Mouse (Mus musculus) forebrain, postnatal 0 days (tissue): Measurements from ENCODE around the gene Ptpn7. TPM values are rescaled to one million over a fixed set of nuclear protein-coding genes. Genes with fewer than 3 reads are reported as not detected.

Experiments used
- ATAC-seq: fragments of 200-750 bp; cut with Nextera tagmentation; 2 replicates; pipeline ENCODE4 v1.8.0; 2017; ENCODE audit warnings: mild to moderate bottlenecking, moderate library complexity
- DNase-seq: peaks from one replicate; pipeline ENCODE4 v3.0.0-alpha.2; 2015
- H3K27ac ChIP-seq: fragments of 300-500 bp; sonication (generic); 2 replicates; pipeline ENCODE4 v1.5.1; 2014; ENCODE audit warnings: low read depth, mild to moderate bottlenecking, antibody characterized with exemption, low read length, moderate library complexity, mixed read lengths
- H3K27me3 ChIP-seq: fragments of 300-500 bp; sonication (generic); 2 replicates; pipeline ENCODE4 v1.6.1; 2014; ENCODE audit warnings: mild to moderate bottlenecking, low read length, mixed read lengths; ENCODE audit not compliant: insufficient read depth
- H3K36me3 ChIP-seq: fragments of 300-500 bp; sonication (generic); 2 replicates; pipeline ENCODE4 v1.6.1; 2014; ENCODE audit warnings: mild to moderate bottlenecking, moderate library complexity; ENCODE audit not compliant: insufficient read depth
- H3K4me1 ChIP-seq: fragments of 300-500 bp; sonication (generic); 2 replicates; pipeline ENCODE4 v1.6.1; 2014; ENCODE audit warnings: antibody characterized with exemption; ENCODE audit not compliant: insufficient read depth
- H3K4me2 ChIP-seq: fragments of 300-500 bp; sonication (generic); 2 replicates; pipeline ENCODE4 v1.6.1; 2014; ENCODE audit warnings: low read depth, mild to moderate bottlenecking, moderate library complexity
- H3K4me3 ChIP-seq: fragments of 300-500 bp; sonication (generic); 2 replicates; pipeline ENCODE4 v1.5.1; 2014; ENCODE audit warnings: low read depth, low read length, mixed read lengths
- H3K9ac ChIP-seq: fragments of 300-500 bp; sonication (generic); 2 replicates; pipeline ENCODE4 v1.6.1; 2014; ENCODE audit warnings: mild to moderate bottlenecking
- H3K9me3 ChIP-seq: fragments of 300-500 bp; sonication (generic); 2 replicates; pipeline ENCODE4 v1.6.1; 2016; ENCODE audit warnings: low read length
- CTCF ChIP-seq: sonication (generic); IDR thresholded peaks from 2 replicates; pipeline ENCODE4 v1.5.1; 2016; ENCODE audit warnings: antibody characterized with exemption, control low read depth, low read depth
- WGBS: fragments of 180-500 bp; shearing (Covaris S2); extraction: QIAGEN DNeasy Blood & Tissue Kit; methylation state at CpG from one replicate; pipeline ENCODE4 v1.1.7; 2014; 5-methylcytosine and 5-hydroxymethylcytosine counted together
- polyA plus RNA-seq: library from polyadenylated mRNA; unstranded; fragments of >200 nt; fragmentation: Nextera tagmentation; extraction: Ambion mirVana; gene quantifications from 2 replicates; pipeline ENCODE4 v1.2.1, GENCODE M21; 2015
- total RNA-seq: library from RNA; depleted of rRNA; stranded (reverse); fragments of >200 nt; gene quantifications from 2 replicates; pipeline ENCODE4 v1.2.3, GENCODE M21; 2014

Ptpn7 gene
- total and polyA plus RNA-seq, 2 experiments from 2014 or later: 0.10 to 0.12 TPM

- DNase-seq: peak; percentile 92
- no peak for TF ChIP-seq CTCF
- no peaks in the 10 kb centered on the region for H3K9me3 ChIP-seq
- WGBS: 4% methylated on average over 60 of the region's 78 CpGs
- ATAC-seq: peak; percentile 85
- H3K27me3 ChIP-seq: no peaks in the 10 kb centered on the region
- H3K36me3 ChIP-seq: 0 out of 2 replicates have a peak, but pooled peaks cover 4% of the 10 kb centered on the region
- peak within 1 kb of the TSS; percentile 91 for H3K4me2 ChIP-seq
- H3K4me3 ChIP-seq: peak within 1 kb of the TSS; percentile 98
- peak within 1 kb of the TSS; percentile 97 for H3K27ac ChIP-seq
- peaks cover 6% of the 10 kb centered on the region for H3K4me1 ChIP-seq
- H3K9ac ChIP-seq: peak within 1 kb of the TSS; percentile 99
Measured at GRCm38 (mm10) chr1:135146077-135146945, 13.8 kb downstream of the Ptpn7 start, which contains the start of gene Arl8a. Gene Arl8a, plus strand, starts transcription at chr1:135146824.

GRCm38 (mm10) chr1:135146946-135147701 is 14.6 kb downstream of the Ptpn7 start:
- peak; percentile 56 for ATAC-seq
- under 1% methylated on average over 66 of the region's 69 CpGs for WGBS

GRCm38 (mm10) chr1:135147702-135148058 is 15.2 kb downstream of the Ptpn7 start:
- ATAC-seq (peak; percentile 26), DNase-seq (no peak)
- Histone ChIP-seq H3K9me3 (no peaks in the 10 kb centered on the region), H3K4me1 (peaks cover 6% of the 10 kb centered on the region), H3K27me3 (no peaks in the 10 kb centered on the region), H3K4me2 (peak overlapping the region; percentile 91), H3K9ac (peak overlapping the region; percentile 99), H3K4me3 (peak overlapping the region; percentile 98), H3K27ac (peak overlapping the region; percentile 97), H3K36me3 (peaks cover 15% of the 10 kb centered on the region; the same call in 1 of the 2 replicates)
- 5% methylated on average over 7 of the region's 7 CpGs for WGBS
- TF ChIP-seq CTCF: no peak

More at GRCm38 (mm10) chr1:135146946-135147701, 14.6 kb downstream of the Ptpn7 start:
- H3K4me1 ChIP-seq: peaks cover 6% of the 10 kb centered on the region
- TF ChIP-seq CTCF: no peak
- peak overlapping the region; percentile 97 for H3K27ac ChIP-seq
- H3K9me3 ChIP-seq: no peaks in the 10 kb centered on the region
- H3K9ac ChIP-seq: peak overlapping the region; percentile 99
- H3K4me2 ChIP-seq: peak overlapping the region; percentile 91
- DNase-seq: peak; percentile 84
- H3K27me3 ChIP-seq: no peaks in the 10 kb centered on the region
- H3K4me3 ChIP-seq: peak overlapping the region; percentile 98
- H3K36me3 ChIP-seq: 0 out of 2 replicates have a peak, but pooled peaks cover 10% of the 10 kb centered on the region

- Histone ChIP-seq H3K4me2 (peak overlapping the region; percentile 91), H3K27me3 (no peaks in the 10 kb centered on the region), H3K4me3 (peak overlapping the region; percentile 98), H3K9me3 (no peaks in the 10 kb centered on the region), H3K4me1 (peaks cover 6% of the 10 kb centered on the region), H3K9ac (peak overlapping the region; percentile 99), H3K36me3 (peaks cover 21% of the 10 kb centered on the region), H3K27ac (peak overlapping the region; percentile 97)
- TF ChIP-seq CTCF: no peak
- ATAC-seq (no peak), DNase-seq (no peak)
- WGBS: 51% methylated on average over 4 of the region's 4 CpGs
Measured at GRCm38 (mm10) chr1:135148476-135148875, 16.0 kb downstream of the Ptpn7 start.

- H3K36me3 ChIP-seq: peaks cover 22% of the 10 kb centered on the region
- WGBS: 14% methylated on average over 5 of the region's 5 CpGs
- H3K27ac ChIP-seq: peak overlapping the region; percentile 97; the same call in 1 of the 2 replicates
- no peaks in the 10 kb centered on the region for H3K9me3 ChIP-seq
- peak overlapping the region; percentile 98 for H3K4me3 ChIP-seq
- H3K4me2 ChIP-seq: peak overlapping the region; percentile 91
- TF ChIP-seq CTCF: peak; percentile 22; the same call in 1 of the 2 replicates
- no peaks in the 10 kb centered on the region for H3K27me3 ChIP-seq
- 0 out of 2 replicates have a peak overlapping the region, but pooled peaks have one; percentile 99 for H3K9ac ChIP-seq
- peaks cover 6% of the 10 kb centered on the region for H3K4me1 ChIP-seq
- DNase-seq: peak; percentile 65
- no peak for ATAC-seq
Measured at GRCm38 (mm10) chr1:135148996-135149395, 16.5 kb downstream of the Ptpn7 start.

- peak; percentile 25 for ATAC-seq
- TF ChIP-seq CTCF: no peak
- Histone ChIP-seq H3K4me2 (peak overlapping the region; percentile 32), H3K27ac (peak overlapping the region; percentile 95), H3K9ac (peak overlapping the region; percentile 57), H3K4me3 (peak overlapping the region; percentile 12; the same call in 1 of the 2 replicates), H3K36me3 (peaks cover 44% of the 10 kb centered on the region), H3K4me1 (peaks cover 13% of the 10 kb centered on the region), H3K27me3 (no peaks in the 10 kb centered on the region), H3K9me3 (no peaks in the 10 kb centered on the region)
- WGBS: 13% methylated on average over 13 of the region's 13 CpGs
- DNase-seq: no peak
Measured at GRCm38 (mm10) chr1:135154011-135154410, 21.5 kb downstream of the Ptpn7 start.
